Mouse (Mus musculus) urinary bladder, postnatal 10 days (tissue): ENCODE results near the gene Tacc3.

Experiments used
- DNase-seq: peaks from one replicate; pipeline ENCODE4 v3.0.0; 2022; ENCODE audit warnings: low spot score

Tacc3 gene

DNA sequence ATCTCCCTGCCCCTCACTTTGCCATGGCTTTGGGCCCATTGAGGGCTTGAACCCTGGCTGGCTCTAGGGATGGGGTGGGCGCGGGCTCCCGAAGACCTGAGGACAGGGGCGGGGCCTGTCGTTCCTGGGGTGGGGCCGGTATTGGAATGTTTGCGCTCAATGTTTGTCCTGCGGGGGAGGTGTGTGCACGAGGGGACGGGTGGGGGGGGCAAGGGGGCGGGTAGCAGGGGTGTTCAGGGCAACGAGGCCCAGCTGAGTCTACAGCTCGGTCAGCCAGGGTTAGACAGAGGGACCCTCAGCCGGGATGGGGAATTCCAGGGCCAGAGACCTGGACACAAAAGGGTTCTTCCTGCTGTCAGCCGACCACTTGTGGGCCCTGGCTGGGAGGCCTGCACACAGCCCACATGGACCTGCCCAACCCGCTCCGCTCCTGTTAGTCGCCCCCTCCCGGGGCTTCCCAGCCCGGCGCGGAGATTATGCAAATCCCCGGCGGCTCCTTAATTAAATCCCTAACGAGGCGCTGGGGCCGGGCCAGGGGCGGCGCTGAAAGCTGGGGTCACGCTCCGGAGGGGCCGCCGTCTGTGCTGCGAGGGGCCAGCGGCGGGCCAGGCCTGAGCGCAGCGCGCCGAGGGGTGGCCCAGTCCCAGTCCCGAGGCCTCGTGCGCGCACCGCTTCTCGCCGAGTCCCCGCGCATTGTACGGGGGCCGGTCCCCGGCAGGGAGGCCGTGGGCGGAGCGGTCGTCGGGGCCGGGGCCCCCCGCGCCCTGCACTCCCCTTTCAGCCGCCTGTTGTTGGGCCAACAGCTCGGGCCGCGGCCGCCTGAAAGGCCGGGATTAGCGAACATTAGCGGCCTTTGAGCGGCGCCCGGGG, 37.2 kb downstream of the Tacc3 start:
- no peak for DNase-seq

DNA sequence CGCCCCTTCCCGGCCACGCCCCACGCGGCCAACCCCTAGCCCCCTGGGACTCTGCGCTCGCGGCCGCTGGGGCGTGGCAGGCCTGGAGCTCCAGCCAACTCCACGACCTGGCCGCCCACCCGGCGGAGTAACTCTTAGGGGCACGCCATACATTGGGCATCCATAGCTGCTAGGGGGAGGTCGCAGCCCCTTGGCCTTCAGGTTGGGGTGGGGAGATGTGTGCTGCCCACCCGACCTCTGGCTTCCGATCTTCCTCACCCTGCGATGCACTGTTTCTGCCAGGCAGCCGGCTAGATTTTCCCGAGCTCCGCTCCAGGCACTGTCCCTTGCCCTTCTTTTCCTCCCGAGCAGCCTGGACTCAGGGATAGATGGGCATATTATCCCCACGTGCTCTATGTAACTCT, 37.8 kb downstream of the Tacc3 start:
- DNase-seq = no peak

- DNase-seq = no peak
Measured at GRCm38 (mm10) chr5:33696430-33696829, 38.5 kb downstream of the Tacc3 start.

- no peak for DNase-seq
Measured at GRCm38 (mm10) chr5:33697534-33697933, 39.6 kb downstream of the Tacc3 start.

DNA sequence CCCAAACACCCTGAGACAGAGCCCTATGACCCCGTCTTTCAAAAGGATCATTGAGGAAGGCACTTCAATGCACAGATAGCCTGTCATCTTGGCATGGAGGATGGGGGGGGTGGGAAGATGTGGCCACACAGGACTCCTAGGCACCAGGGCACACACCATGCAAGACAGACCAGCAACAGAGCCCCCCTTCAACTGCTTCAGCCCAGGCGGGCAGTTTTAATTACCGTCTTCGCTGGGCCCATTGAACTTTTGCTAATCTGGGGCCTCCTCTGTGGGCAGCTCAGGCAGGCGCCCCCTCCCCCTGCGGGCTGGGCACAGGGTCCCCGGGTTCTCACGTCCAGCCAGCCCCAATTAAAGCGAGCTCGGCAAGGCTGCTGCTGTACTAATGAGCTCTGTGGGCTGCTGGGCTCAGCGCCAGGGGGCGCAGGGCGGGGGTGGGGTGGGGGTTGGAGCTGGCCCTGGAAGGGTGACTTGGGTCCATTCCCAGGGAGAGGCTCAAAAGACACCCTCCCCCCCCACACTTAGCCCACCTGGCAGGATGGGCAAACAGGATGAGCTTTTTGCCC, 40.1 kb downstream of the Tacc3 start:
- DNase-seq = no peak

- no peak for DNase-seq
Measured at GRCm38 (mm10) chr5:33698669-33699068, 40.7 kb downstream of the Tacc3 start.

DNA sequence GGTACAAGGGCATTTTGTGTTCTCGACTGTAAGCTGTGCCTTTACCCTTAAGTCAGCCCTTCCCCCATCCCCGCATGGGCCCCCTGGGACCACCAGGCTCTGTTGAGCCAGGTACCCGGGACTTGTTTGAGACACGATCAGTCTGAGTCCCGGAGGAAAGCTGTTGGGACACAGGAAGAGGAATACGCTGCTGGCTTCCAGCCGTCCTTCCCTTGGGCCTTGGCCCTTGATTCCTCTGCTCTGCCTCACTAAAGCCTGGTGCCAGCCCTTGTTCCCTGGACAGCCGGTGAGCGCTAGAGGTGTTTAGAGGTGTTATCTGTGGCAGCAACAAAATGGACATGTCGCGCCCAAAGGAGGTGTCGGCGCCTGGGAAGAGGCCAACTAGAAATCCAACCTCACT, 42.1 kb downstream of the Tacc3 start:
- DNase-seq = no peak

DNA sequence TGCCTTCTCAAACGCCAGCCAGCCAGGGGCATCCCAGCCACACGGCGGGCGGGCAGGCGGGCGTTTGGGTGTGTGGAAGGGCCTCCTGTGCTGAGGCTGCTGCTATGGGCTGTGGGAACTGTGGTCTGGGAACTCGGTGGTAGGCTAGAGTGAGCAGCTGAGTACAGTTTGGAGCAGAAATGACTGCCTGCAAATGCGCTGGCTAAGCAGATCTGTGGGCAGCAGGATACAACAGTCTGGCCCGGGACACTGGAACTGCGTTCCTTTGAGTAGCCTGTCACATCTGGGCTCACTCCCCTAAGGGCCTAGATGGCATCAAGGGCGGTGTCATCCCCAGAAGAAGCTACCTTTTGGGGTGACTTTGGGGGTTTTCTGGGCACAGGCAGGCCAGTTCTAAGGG, 43.9 kb downstream of the Tacc3 start:
- DNase-seq = no peak

DNA sequence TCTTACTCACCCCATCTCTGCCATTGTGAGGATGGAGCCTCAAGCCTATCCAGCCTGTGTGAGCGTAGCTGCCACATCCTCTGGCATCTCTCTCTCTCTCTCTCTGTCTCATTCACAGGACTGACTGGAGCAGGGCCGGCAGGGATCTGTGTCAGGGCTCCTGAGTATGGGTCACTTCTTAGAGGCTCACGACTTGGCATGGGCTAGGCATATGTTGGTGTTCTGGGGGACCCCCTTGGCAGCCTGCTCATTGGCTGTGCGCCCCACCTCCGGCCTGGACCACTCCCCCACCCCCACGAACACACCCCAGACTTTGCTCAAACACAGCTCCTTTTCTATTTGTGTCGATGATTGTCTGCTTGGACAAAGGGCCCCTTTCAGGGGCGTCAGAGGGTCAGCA, 46.1 kb downstream of the Tacc3 start:
- DNase-seq = no peak

GRCm38 (mm10) chr5:33704945-33705611, 47.1 kb downstream of the Tacc3 start:
- no peak for DNase-seq

DNA sequence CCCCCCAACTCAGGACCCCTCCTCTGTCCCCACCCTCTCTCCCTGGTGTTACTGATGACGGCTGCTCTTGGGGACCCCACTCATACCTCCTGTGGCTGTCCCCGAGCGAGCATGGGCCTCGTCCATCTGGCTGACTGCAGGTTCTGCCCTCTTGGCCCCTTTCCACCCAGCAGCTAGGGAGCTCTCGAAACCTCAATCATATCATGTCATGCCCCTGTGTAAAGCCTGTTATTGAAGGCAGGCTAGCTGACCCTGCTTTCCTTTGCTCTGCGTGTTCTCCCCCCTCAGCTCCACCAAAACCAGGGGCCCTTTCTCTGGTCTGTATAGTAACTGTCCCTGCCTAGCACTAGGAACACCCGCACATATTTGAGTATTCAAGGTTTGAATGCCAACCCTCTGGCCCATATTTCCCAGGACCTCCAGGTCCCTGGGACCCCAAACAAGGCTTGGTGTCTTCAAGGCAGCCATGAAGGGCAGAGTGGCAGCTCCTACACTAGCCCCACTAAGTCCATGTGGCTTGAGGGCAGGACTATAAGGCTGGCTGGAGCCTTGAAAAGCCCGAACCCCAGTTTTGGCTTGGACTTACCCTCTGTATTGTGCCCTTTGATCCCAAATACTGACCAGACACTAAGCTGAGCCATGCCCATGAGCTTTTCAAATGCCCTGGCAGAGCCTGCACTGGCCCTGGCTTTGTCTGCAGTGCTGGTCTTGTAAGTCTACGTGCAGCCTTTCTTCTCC, 47.9 kb downstream of the Tacc3 start:
- no peak for DNase-seq

DNA sequence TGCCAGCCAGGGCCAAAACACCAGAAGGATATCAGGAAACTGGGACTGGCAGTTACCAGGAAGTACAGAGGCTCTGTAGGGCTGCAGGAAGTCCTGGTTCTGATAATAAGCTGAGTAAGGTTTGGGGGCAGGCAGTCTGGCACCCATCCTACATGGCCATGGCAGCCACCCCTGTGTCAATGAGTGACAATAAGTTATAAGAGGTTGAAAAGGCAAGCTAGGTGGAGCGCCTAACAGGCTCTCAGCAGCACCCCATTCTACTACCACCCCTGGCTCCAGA, 48.4 kb downstream of the Tacc3 start:
- DNase-seq = no peak

- DNase-seq = no peak
Measured at GRCm38 (mm10) chr5:33707163-33707562, 49.2 kb downstream of the Tacc3 start.

DNA sequence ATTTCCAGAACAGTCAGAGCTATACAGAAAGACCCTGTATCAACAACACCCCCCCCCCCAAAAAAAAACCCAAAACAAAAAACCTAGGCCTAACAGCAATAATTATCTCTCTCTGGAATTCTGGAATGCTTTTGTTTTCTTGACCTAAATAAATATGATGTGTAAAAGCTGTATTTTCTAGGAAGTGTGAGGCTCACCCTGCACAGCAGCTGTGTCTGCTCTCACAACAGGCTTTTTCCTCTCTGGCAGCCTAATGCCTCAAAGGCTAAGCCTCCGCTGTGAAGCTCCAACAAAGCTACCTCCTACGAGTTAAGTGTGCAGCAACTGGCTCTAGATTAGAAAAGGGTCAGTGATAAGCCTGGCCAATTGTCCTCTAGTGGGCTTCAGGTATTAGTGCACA, 51.1 kb downstream of the Tacc3 start:
- DNase-seq = no peak

- DNase-seq = no peak
Measured at GRCm38 (mm10) chr5:33712550-33712949, 54.6 kb downstream of the Tacc3 start.

DNA sequence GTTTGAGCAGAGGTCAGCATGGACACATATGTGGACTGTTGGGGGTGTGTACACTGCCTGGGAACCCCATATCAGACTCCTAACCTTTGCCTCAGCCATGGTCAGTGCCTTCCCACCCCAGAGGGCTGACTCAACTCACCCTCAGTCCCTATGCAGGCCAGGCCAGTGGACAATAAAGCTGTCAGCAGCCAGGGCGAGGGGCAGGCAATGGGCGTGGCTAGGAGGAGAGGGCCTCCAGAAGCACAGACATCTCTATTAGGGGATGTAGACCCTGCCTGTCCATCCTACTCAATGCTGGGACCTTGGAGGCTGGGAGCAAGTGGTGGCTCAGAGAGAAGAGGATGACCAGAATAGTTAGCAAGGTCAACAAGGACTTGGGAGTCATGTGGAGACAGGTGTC, 57.3 kb downstream of the Tacc3 start:
- no peak for DNase-seq

DNA sequence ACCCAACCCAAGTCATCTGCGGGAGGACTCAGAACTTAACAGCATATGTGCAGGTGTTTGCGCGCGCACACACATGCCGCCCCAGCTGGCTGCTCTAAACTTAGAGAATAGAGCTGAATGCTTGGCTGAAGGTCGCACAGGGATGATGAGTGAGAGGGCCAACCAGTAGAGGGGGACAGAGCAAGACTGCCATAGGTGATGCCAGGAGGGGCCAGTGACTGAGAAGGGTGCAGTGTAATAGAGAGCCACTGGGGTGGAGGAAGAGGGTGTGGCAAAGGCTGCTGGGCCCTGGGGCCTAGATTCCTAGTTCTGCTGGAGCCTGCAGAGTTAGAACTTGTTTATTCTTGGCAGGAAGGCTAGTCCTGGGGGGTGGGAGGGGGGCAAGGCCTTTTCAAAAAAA, 58.5 kb downstream of the Tacc3 start:
- DNase-seq = no peak

DNA sequence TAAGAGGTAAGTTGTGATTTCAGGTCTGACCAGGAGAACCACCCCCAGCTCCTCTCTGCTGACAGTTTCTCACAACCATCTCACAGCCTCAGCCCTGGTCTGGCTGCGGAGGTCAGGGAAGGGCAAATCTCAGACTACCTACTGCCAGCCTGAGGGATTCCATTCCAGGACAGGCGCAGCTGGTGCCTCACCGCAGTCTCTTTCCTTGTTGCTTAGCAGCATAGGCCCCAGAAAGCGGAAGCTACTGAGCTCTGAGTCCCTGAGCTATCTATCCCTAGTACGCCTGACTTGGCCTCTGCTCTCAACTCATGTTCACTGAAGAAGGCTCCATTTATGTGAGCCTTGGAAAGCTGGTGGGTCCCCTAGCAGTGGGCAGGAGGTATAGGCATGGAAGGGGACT, 60.5 kb downstream of the Tacc3 start:
- no peak for DNase-seq

DNA sequence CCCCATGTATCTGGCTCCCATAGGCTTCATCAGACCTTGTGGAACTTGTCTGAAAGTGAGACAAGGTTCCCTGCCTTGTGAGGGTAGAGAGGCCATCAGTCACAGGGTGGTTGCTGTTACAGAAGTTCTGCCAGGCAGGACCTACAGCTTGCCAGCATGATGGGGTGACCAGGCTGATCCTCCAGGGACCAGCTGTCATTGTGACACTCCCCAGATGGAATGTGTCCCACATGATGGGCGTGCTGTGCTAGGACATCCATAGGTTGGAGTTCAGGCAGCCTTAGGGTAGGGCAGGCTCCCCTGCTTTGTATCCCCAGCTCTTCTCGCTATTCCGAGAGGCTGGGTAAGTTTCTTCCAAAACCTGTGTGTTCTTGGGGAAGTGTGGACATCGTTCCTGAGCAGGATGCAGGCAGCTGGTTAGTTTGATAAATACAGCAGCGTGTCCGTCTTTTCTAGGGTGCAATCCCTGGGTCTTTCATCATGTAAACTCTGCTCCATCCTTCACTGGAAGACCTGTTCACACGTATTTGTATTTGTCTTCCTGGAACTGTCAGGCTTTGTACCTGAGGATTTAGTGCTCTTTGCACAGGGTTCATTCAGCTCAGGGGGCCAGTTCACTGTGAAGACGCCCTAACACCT, 63.0 kb downstream of the Tacc3 start:
- no peak for DNase-seq

DNA sequence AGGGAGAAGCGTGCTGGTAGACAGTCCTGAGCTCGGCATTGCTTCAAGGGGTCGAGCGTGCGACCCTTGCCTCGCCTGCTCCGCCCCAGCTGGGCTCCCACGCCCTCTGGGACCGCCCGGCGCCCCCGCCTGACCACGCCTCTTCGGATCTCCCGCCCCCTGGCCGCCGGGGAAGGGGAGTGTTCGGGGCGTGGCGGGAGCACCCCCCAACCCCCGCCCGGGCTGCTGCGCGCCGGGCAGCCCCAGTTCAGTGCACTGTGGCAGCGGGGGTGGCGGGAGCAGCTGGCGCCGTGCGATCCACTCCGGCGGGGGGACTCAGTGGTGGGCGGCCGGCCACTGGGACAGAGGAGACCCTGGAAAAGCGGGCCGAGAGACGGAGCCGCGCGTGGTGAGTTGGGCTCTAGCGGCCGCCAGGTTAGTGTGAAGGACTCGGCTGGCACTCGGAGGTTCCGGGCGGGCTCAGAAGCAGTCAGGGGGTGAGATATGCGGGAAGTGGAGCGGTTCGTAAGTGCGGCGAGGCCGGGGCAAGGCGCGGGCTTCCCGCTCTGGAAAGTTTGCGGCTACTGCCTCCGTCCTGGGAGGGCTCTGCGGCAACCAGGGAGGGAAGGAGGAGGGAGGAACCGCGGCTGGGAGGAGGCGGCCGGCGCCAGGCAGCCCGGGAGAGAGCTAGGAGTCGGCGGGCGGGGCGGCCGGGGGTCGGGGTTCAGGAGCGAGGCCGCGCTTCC, 63.8 kb downstream of the Tacc3 start, which contains the start of gene Fgfr3:
Gene Fgfr3 (plus strand): TSS at position 134 of the 725 bp plus-strand sequence.
- DNase-seq = no peak

DNA sequence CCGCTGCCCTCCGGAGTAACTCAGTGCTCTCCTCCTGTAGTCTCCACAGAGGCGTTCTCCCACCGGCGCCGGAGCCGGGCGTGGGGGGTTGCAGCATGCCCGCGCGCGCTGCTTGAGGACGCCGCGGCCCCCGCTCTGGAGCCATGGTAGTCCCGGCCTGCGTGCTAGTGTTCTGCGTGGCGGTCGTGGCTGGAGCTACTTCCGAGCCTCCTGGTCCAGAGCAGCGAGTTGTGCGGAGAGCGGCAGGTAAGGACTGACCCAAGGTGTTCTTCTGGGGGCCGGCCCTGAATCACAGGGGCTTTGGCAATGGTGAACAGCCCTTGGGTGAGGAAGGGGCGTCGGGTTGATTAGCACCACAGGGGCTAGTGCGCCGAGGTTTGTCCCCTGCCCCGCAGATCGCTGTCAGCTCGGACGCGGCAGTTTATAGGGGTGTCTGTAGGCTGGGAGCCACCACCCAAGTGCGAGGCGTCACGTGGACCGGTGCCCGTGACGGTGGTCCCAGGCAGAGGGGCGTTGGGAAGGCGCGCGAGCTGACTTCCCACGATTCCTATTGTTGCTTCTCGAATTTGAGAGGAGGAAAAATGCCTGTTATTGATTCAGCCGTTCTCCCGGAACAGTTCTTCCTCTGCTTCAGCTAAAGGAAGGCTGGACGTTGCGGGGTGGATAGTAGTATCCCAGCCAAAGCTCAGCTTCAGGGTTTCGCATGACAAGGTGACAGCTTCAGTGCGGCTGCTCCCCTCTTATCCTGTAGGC, 64.5 kb downstream of the Tacc3 start:
- DNase-seq = no peak
